Mouse (Mus musculus) embryonic facial prominence, embryonic 14.5 days (tissue): ENCODE measurements around the gene Glra1. TPM values are rescaled to one million over a fixed set of nuclear protein-coding genes. Genes with fewer than 3 reads are reported as not detected.
A peak's percentile ranks its signal among the peaks of the same experiment; 100 is the strongest.

ENCODE experiments used
- ATAC-seq: fragments of 200-750 bp; cut with Nextera tagmentation; 2 replicates; pipeline ENCODE4 v1.8.0; 2017; ENCODE audit warnings: low read depth, moderate number of reproducible peaks, moderate TSS enrichment
- DNase-seq: peaks from one replicate; pipeline ENCODE4 v3.0.0-alpha.2; 2015; ENCODE audit warnings: low spot score
- H3K27ac ChIP-seq: fragments of 300-500 bp; sonication (generic); replicated peaks from 2 replicates; pipeline ENCODE4 v1.5.1; 2014; ENCODE audit warnings: low read depth, mild to moderate bottlenecking, low read length, moderate library complexity
- H3K27me3 ChIP-seq: fragments of 300-500 bp; sonication (generic); replicated peaks from 2 replicates; pipeline ENCODE4 v1.6.1; 2014; ENCODE audit warnings: low read length; ENCODE audit not compliant: control insufficient read depth, insufficient read depth
- H3K36me3 ChIP-seq: fragments of 300-500 bp; sonication (generic); 2 replicates; pipeline ENCODE4 v1.6.1; 2014; ENCODE audit warnings: low read length, mixed read lengths; ENCODE audit not compliant: control insufficient read depth, insufficient read depth
- H3K4me1 ChIP-seq: fragments of 300-500 bp; sonication (generic); 2 replicates; pipeline ENCODE4 v1.6.1; 2014; ENCODE audit warnings: antibody characterized with exemption, low read length; ENCODE audit not compliant: control insufficient read depth, insufficient read depth
- H3K4me2 ChIP-seq: fragments of 300-500 bp; sonication (generic); 2 replicates; pipeline ENCODE4 v1.6.1; 2014; ENCODE audit warnings: low read depth, mild to moderate bottlenecking, low read length, moderate library complexity, mixed read lengths
- H3K4me3 ChIP-seq: fragments of 300-500 bp; sonication (generic); 2 replicates; pipeline ENCODE4 v1.5.1; 2014; ENCODE audit warnings: low read depth, mild to moderate bottlenecking, low read length
- H3K9ac ChIP-seq: fragments of 300-500 bp; sonication (generic); 2 replicates; pipeline ENCODE4 v1.6.1; 2014; ENCODE audit warnings: low read depth, mild to moderate bottlenecking, low read length, moderate library complexity, mixed read lengths
- H3K9me3 ChIP-seq: fragments of 300-500 bp; sonication (generic); 2 replicates; pipeline ENCODE4 v1.6.1; 2016; ENCODE audit warnings: low read length; ENCODE audit not compliant: control insufficient read depth
- WGBS: fragments of 180-500 bp; shearing (Covaris S2); extraction: QIAGEN DNeasy Blood & Tissue Kit; methylation state at CpG from one replicate; pipeline ENCODE4 v1.1.7; 2014; 5-methylcytosine and 5-hydroxymethylcytosine counted together
- polyA plus RNA-seq: library from polyadenylated mRNA; unstranded; fragments of >200 nt; fragmentation: Nextera tagmentation; extraction: Ambion mirVana; gene quantifications from 2 replicates; pipeline ENCODE4 v1.2.1, GENCODE M21; 2014

Gene Glra1
- polyA plus RNA-seq, 1 experiment from 2014 or later = not detected

DNA sequence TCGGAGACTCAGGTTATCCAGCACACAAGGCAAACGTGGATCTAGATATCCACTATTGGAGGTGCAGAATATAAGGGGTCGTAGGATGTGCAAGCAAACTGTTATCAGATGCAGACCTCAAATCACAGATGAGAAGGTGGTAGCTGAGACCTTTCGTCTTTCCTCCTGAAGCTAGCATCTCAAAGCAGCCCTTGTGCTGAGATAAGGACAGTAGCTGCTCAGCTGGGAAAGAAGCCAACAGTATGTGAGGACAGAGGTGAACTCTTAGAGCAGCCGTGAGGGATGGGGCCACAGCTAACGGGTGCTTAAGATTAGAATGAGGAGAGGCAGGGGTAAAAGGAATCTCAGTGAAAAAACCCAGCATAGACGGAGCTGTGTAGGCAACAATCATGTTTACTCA lies 65.9 kb downstream of the Glra1 start:
- H3K9ac ChIP-seq = no peak overlapping the region
- no peak overlapping the region for H3K4me2 ChIP-seq
- no peaks in the 10 kb centered on the region for H3K27me3 ChIP-seq
- no peak for DNase-seq
- 67% methylated on average over 7 of the region's 7 CpGs for WGBS
- no peak overlapping the region for H3K4me3 ChIP-seq
- ATAC-seq = no peak
- H3K27ac ChIP-seq = no peak overlapping the region
- H3K9me3 ChIP-seq = 0 out of 2 replicates have a peak, but pooled peaks cover 3% of the 10 kb centered on the region
- no peaks in the 10 kb centered on the region for H3K4me1 ChIP-seq
- H3K36me3 ChIP-seq = no peaks in the 10 kb centered on the region

DNA sequence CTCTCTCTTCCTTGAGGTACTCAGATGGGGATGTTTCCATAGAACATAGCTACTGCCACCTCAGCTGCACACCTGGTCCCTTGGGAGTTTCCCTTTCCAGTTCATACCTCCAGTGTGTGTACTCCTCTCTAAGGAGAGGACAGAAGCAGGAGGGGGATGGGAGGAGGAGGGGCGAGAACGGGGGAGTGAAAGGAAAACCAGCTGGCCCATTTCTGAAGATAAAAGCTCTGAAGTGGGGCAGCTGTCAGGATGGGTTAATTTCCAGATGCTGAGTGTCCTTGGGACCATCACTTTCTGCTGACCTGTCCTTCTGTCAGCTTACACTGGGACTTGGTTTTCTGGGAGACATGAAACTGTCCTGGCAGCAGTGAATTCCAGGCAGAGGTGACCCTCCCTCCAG lies 73.2 kb downstream of the Glra1 start:
- H3K4me3 ChIP-seq = no peak overlapping the region
- no peaks in the 10 kb centered on the region for H3K36me3 ChIP-seq
- H3K27me3 ChIP-seq = no peaks in the 10 kb centered on the region
- H3K9me3 ChIP-seq = no peaks in the 10 kb centered on the region
- 54% methylated on average over 2 of the region's 2 CpGs for WGBS
- H3K9ac ChIP-seq = no peak overlapping the region
- no peaks in the 10 kb centered on the region for H3K4me1 ChIP-seq
- no peak overlapping the region for H3K4me2 ChIP-seq
- no peak overlapping the region for H3K27ac ChIP-seq
- ATAC-seq (no peak), DNase-seq (no peak)

DNA sequence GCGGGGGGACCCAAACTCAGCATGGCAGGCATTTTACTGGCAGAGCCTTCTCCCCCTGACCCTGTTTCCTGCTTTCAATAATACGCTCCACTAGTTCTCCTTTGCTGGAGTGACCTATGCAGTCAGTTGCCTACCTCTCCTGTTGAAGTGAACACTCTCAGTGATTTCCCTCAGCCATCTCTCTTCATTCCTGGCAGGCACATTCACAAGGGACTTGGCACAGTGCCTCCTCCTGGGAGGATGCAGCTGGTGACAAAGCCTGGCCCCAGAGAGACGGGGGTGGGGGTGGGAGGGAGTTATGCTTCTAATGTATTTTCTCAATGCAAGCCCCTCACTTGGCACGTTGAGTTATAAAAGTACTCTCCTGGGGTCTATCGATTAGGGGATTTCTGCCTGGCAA lies 74.6 kb downstream of the Glra1 start:
- H3K4me1 ChIP-seq = no peaks in the 10 kb centered on the region
- ATAC-seq (no peak), DNase-seq (peak; percentile 26)
- H3K9ac ChIP-seq = no peak overlapping the region
- no peak overlapping the region for H3K4me2 ChIP-seq
- H3K36me3 ChIP-seq = no peaks in the 10 kb centered on the region
- 67% methylated on average over 5 of the region's 5 CpGs for WGBS
- no peaks in the 10 kb centered on the region for H3K9me3 ChIP-seq
- H3K4me3 ChIP-seq = no peak overlapping the region
- H3K27me3 ChIP-seq = no peaks in the 10 kb centered on the region
- H3K27ac ChIP-seq = no peak overlapping the region

GRCm38 (mm10) chr11:55530741-55531140 lies 77.3 kb downstream of the Glra1 start:
- Histone ChIP-seq H3K36me3 (no peaks in the 10 kb centered on the region), H3K4me1 (no peaks in the 10 kb centered on the region), H3K27me3 (no peaks in the 10 kb centered on the region), H3K4me2 (no peak overlapping the region), H3K4me3 (no peak overlapping the region), H3K9ac (no peak overlapping the region), H3K9me3 (no peaks in the 10 kb centered on the region), H3K27ac (no peak overlapping the region)
- DNase-seq (no peak), ATAC-seq (no peak)
- WGBS = 85% methylated on average over 7 of the region's 7 CpGs

DNA sequence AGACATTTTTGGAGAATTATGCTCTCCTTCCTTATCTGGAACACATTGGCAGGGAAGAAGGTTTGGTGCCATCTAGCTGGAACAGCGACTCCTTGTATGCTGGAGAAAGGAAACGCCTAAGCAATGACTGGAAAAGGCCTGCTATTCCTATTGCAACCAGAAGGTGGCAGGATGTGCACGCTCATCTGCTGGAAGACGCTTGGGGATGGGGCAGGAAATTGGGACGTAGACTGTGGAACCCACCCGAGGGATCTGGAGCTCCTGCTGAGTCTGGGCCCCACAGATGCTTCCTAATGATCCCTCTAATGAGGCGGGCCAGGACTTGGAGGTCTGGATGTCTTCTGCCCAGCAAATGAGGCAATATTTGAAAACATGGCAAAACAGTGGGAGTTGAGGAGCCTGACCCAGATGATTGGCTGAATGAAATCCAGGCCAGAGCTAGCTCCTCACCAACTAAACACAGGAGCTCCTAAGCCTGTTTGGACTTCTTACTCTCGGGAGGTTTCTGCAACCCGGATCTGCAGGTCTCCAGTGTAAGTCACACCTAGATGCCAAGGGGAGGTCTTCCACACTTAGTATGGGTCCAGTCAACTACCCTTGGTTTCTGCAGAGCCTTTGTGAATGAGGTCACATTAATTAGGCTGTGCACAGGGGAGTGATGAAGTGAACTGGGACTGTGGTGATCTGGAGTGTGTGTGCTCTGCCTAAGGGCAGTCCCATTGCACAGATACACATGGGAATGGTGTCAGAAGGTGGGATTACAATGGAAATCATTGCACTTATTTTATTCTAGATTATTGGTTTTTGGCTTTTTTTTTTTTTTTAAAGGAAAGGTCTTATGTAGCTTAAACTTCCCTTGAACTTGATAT lies 89.0 kb downstream of the Glra1 start:
- H3K9ac ChIP-seq = no peak overlapping the region
- no peaks in the 10 kb centered on the region for H3K9me3 ChIP-seq
- peak; percentile 44; the same call in 1 of the 2 replicates for ATAC-seq
- 10% methylated on average over 9 of the region's 9 CpGs for WGBS
- no peak overlapping the region for H3K27ac ChIP-seq
- H3K4me3 ChIP-seq = no peak overlapping the region
- no peaks in the 10 kb centered on the region for H3K27me3 ChIP-seq
- no peaks in the 10 kb centered on the region for H3K36me3 ChIP-seq
- DNase-seq = peak; percentile 81
- peak overlapping the region; percentile 29; the same call in 1 of the 2 replicates for H3K4me2 ChIP-seq
- no peaks in the 10 kb centered on the region for H3K4me1 ChIP-seq

DNA sequence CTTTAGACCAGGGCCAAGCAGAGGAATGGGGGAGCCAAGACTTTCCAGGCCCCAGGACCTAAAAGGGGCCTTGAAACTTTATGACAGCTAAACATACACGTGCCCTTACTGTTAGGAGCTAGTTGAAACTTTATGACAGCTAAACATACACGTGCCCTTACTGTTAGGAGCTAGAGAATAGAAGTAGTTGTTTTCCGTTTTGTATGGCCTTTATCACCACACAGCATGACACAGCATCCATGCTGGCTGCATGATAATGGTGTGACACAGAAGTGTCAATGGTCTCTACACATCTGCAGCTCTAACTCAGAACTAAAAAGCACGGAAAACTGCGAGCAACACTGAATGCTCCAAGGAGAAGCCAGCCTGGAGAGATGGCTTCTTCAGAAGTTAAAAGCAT lies 90.3 kb downstream of the Glra1 start:
- no peak overlapping the region for H3K4me2 ChIP-seq
- DNase-seq (no peak), ATAC-seq (no peak)
- no peak overlapping the region for H3K9ac ChIP-seq
- H3K9me3 ChIP-seq = no peaks in the 10 kb centered on the region
- no peak overlapping the region for H3K4me3 ChIP-seq
- no peaks in the 10 kb centered on the region for H3K4me1 ChIP-seq
- whole genome bisulfite sequencing = 73% methylated on average over 5 of the region's 5 CpGs
- no peaks in the 10 kb centered on the region for H3K27me3 ChIP-seq
- no peaks in the 10 kb centered on the region for H3K36me3 ChIP-seq
- H3K27ac ChIP-seq = no peak overlapping the region

DNA sequence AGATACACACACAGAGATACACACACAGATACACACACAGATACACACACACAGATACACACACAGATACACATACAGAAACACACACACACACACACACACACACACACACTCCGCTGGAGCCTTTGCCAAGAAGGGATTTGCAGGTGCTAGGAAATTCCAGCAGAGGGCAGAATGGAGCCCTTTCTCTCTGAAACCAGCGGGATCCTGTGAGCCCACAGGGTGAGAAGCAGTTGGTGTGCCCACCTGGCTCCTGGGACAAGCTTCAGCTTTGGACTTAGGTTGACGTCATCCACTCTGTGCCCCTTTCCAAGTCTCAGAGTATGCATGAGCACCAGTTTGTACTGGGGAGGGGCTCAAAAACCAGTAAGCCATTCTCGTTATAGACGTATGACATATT lies 96.6 kb downstream of the Glra1 start:
- H3K27ac ChIP-seq = no peak overlapping the region
- no peak for DNase-seq
- H3K4me3 ChIP-seq = no peak overlapping the region
- no peaks in the 10 kb centered on the region for H3K4me1 ChIP-seq
- 69% methylated on average over 4 of the region's 5 CpGs for WGBS
- no peak overlapping the region for H3K4me2 ChIP-seq
- H3K9me3 ChIP-seq = no peaks in the 10 kb centered on the region
- no peak overlapping the region for H3K9ac ChIP-seq
- ATAC-seq = no peak
- no peaks in the 10 kb centered on the region for H3K27me3 ChIP-seq
- no peaks in the 10 kb centered on the region for H3K36me3 ChIP-seq

GRCm38 (mm10) chr11:55505485-55505884 lies 102.5 kb downstream of the Glra1 start:
- H3K27me3 ChIP-seq = no peaks in the 10 kb centered on the region
- no peaks in the 10 kb centered on the region for H3K4me1 ChIP-seq
- DNase-seq (no peak), ATAC-seq (no peak)
- H3K9ac ChIP-seq = no peak overlapping the region
- H3K27ac ChIP-seq = no peak overlapping the region
- H3K36me3 ChIP-seq = peaks cover 20% of the 10 kb centered on the region
- WGBS = 87% methylated on average over 3 of the region's 3 CpGs
- no peak overlapping the region for H3K4me2 ChIP-seq
- H3K4me3 ChIP-seq = no peak overlapping the region
- no peaks in the 10 kb centered on the region for H3K9me3 ChIP-seq

DNA sequence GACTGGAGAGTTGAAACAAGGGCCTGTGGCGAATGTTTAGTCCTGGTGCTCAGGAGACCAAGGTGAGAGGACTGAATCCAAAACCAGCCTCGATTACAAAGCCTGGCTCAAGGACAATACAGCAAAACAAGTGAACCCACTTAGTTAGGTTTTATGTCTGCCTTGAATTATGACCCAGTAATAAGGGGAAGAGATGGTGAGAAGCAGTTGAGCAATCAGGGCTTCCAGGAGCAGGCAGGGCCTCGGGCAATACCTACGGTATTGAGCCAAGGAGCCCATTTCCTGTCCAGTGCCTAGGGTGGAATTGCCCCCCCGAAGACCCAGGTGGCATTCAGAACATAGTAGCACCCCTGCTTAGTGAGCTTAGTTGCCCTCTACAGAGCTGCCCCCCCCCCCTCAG lies 105.1 kb downstream of the Glra1 start:
- Histone ChIP-seq H3K4me1 (no peaks in the 10 kb centered on the region), H3K4me2 (no peak overlapping the region), H3K9me3 (no peaks in the 10 kb centered on the region), H3K4me3 (no peak overlapping the region), H3K27ac (no peak overlapping the region), H3K27me3 (no peaks in the 10 kb centered on the region), H3K9ac (no peak overlapping the region), H3K36me3 (peaks cover 44% of the 10 kb centered on the region)
- WGBS = 72% methylated on average over 5 of the region's 5 CpGs
- ATAC-seq (no peak), DNase-seq (no peak)
